Mouse (Mus musculus) retina, postnatal 1 day (tissue): ENCODE measurements at regions not wholly inside any gene's neighbourhood (a gene's known extent, or its start where the extent isn't known, plus 50 kb on each side); places are given as distances from the start of the nearest gene placed in this dataset.
A peak's percentile ranks its signal among the peaks of the same experiment; 100 is the strongest.

Experiments
- DNase-seq: peaks from one replicate; pipeline ENCODE4 v3.0.0-alpha.2; 2012

GRCm38 (mm10) chr13:28793166-28793935, 160.2 kb downstream of the Sox4 start:
- DNase-seq, result no peak

GRCm38 (mm10) chr13:28792461-28793165, 160.9 kb downstream of the Sox4 start:
- peak; percentile 85 for DNase-seq

DNA sequence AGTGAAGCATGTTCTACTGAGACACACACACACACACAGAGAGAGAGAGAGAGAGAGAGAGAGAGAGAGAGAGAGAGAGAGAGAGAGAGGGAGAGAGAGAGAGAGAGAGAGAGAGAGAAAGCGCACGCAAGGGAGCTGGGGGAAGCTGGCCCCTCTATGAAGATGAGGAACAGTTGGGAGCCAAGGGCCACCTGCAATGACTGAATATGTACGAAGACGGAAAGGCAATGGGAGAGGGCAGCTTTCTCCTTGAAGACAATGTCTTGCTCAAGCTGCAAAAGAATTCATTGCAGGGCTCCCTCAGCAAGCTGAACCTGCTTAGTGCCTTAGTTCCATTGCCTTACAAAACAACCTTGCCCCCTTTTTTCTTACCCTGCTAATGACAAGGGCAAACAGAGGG, 163.1 kb downstream of the Sox4 start:
- no peak for DNase-seq

DNA sequence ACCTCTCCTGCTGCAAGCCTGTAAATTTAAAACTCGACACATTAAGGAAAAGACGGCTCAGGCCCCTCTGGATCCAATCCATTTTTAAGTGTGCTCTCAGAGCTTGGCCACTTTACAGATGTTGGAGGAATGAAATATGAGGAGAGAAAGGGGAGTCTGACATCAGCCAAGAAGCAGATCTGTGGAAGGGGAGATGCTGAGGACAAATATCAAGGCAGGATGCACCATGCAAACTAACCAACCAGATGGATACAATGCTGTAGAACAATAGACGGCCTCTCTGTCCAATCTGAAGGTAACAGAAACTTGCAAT, 166.2 kb downstream of the Sox4 start:
- DNase-seq, result no peak

DNA sequence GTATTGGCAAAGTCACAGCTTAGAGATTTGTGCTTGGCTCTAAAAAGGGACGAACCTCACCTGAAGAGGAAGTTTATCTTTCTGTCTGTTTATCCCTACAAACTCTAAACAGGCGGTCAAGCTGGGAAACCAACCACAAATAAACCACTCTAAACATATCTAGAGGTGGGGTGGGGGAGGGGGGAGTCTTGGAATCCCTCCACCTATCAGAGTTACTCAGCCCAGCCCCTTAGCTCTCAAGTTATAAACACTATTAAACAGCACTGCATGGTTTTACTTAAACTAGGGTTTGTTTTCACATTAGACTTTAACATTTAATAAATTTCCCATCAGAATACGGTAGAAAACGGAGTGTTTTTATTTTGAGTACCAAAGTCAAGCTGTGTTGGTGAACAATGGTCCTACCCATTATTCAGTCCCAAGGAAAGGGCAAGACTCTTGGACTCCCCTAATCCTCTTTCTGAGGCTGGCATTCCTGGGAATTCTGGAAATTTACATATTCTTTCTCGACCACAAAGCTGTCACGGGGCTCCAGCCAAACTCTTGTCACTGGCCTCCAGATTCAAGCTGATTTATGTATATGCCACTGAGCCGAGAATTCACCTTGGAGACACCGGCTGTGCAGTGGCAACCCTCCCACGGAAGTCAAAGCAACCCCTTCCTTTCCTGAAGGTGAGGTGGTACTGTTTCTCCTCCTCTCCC, 166.7 kb downstream of the Sox4 start:
- no peak for DNase-seq

- DNase-seq, result peak; percentile 71
These were observed 170.8 kb downstream of the Sox4 start for GRCm38 (mm10) chr13:28782497-28783246.

GRCm38 (mm10) chr13:28782081-28782480, 171.4 kb downstream of the Sox4 start:
- DNase-seq, result peak; percentile 54

GRCm38 (mm10) chr13:28781660-28782059, 171.9 kb downstream of the Sox4 start:
- no peak for DNase-seq

GRCm38 (mm10) chr13:28780462-28780861, 173.1 kb downstream of the Sox4 start:
- no peak for DNase-seq

GRCm38 (mm10) chr13:28775142-28775815, 178.2 kb downstream of the Sox4 start:
- DNase-seq, result no peak

- DNase-seq, result peak; percentile 78
These were observed 178.9 kb downstream of the Sox4 start for GRCm38 (mm10) chr13:28774649-28775048.

GRCm38 (mm10) chr13:28773466-28773865, 180.0 kb downstream of the Sox4 start:
- no peak for DNase-seq

GRCm38 (mm10) chr13:28770531-28770930, 183.0 kb downstream of the Sox4 start:
- no peak for DNase-seq

- DNase-seq, result no peak
These were observed 183.5 kb downstream of the Sox4 start for GRCm38 (mm10) chr13:28770018-28770417.

GRCm38 (mm10) chr13:28768717-28769426, 184.6 kb downstream of the Sox4 start:
- no peak for DNase-seq

DNA sequence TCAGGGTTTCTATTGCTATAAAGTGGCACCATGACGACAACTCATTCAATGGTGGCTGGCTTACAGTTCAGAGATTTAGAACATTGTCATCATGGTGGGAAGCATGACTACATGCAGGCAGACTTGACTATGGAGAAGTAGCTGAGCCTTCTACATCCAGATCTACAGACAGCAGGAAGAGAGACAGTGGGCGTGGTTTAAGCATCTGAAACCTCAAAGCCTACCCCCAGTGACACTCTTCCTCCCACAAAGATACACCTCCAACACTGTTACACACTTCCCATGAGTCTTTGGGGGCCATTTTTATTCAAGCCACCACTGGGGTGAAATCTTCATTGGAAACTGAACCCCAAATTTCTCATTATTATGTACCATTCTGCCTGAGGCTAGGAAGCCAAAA, 191.0 kb downstream of the Sox4 start:
- DNase-seq, result no peak

DNA sequence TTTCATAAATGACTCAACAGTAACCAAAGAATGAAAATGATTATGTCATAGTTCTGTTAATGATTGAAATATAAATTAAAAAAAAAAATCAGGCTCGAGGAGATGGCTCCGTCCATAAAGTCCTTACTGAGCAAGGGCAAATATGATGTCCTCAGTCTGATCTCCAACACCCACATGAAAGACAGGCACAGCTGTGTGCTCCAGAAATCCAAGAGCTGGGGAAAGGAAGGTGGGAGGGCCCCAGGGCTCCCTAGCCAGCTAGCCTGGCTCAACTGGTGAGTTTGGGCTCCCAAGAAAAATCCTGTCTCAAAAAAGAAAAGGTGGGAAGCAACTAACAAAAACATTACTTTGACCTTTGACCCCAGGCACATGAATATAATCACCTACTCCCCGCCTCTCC, 194.5 kb downstream of the Sox4 start:
- no peak for DNase-seq

- DNase-seq, result peak; percentile 60
These were observed 195.5 kb downstream of the Sox4 start for GRCm38 (mm10) chr13:28757846-28758522.

DNA sequence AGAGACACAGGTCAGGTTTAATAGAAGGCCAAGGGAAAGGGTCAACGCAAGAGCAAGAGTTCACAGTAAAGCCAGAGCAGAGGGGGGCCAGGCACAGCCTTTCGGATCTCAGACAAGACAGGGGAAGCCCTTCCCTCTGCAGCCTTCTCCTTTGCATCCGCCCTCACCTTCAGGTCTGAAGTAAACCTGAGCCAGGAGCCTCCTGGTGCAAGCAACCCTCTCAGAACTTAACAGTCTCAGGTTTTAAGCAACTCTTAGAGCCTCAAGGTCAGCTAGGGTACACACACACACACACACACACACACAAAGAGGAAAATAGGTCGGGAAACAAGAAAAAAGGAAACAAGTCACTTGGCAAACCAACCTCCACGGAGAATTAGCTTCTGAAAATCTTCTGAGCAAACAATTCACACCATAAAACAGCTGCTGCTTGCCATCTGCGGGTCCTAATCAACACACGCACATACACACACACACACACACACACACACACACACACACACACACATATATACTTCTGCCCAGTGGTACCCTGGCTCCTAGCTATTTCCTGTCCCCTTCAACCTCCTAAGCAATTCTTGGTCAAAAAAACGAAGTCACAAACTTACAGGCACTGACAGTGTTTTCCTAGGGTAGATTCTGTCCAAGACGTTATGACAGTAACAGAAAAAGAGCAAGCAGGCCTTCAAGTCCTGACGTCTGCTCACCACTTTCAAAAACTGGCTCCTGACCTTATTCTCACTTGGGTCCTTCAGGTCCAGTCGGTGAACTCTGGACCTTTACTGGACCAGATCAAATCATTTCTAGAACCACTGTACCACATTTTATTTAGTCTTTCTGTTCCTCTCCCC, 196.4 kb downstream of the Sox4 start:
- peak; percentile 52 for DNase-seq

DNA sequence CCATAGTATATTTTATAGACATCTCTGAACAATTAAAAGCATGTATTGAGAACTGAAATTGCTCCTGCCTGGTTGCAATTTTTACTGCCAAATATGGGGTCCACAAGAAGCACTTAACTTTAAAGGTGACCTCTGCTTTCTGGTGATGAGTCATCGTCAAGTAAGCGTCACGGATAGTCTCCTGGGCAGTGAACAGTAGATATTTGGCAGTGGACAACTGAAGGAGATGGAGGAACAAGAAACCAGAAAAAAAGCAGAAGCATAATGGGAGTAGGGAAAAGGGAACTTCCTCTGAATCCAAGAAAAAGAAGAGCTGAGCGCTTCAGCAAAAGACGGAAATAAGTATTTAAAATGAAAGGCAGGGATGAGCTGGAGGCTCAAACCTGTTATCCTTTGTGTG, 199.3 kb downstream of the Sox4 start:
- no peak for DNase-seq
